Mouse (Mus musculus) ovary, adult 2 months (tissue): ENCODE results near the gene Otulinl. TPM values are rescaled to one million over a fixed set of nuclear protein-coding genes. Genes with fewer than 3 reads are reported as not detected.

ENCODE experiments used
- polyA plus RNA-seq: library from polyadenylated mRNA; depleted of rRNA; stranded (reverse); fragments of >200 nt; gene quantifications from 2 replicates; pipeline ENCODE4 v1.2.3, GENCODE M21; 2012; rRNA removed

Gene Otulinl
- polyA plus RNA-seq = 1.9 and 2.7 TPM in 2 replicates

DNA sequence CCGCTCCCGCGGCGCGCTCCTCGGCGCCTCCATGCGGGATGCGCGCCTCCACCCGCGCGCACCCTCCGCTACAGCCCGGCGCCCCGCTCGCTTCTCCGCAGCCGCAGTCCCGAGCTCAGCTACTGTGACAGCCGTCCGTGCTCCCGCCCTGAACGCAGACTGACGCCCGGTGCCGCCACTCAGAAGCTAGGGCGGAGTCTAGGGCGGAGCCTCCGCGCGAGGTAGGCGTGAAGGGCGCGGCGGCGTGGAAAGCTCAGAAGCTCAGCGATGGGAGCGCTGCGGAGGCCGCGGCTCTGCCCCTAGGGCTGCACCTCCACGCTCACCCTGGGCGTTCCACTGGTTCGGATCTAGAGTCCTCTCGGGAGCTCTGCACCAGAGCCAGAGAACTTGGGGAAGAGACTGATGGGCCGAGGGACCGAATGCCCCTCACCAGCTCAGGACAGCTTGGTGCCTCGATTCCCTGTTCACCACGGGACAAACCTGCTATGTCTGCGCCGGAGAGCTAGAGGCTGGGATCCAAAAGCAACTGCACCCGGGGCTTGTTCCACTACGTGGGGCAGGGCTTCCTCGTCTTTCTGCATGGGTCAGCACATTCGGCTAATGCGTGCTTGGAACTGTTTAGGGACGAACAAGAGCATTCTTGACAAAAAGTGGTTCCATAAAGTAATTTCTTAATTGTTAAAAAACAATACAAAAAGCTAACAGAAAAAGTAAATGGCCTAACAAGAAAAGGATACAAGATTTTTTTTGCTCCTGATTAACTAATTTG is at the start of gene Otulinl:
Gene Otulinl (minus strand): TSS at position 161 of the 769 bp plus-strand sequence.

DNA sequence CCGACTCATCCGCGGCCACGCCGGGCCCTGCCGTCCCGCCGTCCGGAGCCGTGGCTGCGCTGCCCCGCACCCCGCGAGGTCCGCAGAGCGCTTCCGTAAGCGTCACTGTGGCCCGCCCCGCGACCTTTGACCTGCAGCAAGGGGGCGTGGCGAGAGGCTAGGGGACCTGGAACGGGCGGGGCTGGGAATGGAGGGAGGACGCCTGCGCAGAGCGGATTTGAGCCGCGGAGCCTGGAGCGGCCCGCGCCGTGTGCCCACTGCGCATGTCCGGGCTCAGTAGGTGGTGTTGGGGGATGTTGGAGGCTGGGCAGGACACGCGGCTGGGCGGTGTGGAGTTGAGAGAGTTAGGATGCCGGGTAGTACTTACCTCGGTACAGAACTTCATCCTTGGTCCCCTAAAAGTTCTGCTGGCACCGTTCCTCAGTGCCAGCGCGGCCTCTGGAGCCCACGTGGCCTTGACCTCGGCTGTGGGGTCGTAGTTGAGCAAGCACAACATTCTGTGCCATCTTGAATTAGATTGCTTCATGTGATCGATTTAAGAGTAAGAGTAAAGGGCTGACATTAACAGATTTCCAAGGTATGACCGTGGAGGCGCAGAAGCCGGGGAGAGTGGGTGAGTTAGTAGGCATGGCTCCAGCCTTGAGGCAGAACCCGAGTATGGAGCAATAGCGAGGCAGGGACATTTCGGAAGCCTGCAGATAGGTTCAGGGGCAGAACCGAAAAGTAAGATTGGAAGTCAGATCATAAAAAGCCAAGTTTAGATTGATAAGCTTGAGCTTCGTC is 50.6 kb downstream of the Otulinl start, which contains the start of gene Otulin:
Gene Otulin (minus strand): TSS at position 93 of the 783 bp plus-strand sequence.

Other genes with a start within 250 kb of the Otulinl start
- gene Ank, start 214.9 kb downstream of the Otulinl start, polyA plus RNA-seq = 43.0 and 47.4 TPM in 2 replicates
- 48.7 and 60.9 TPM in 2 replicates for gene Otulin, start 50.9 kb downstream of the Otulinl start, polyA plus RNA-seq